Mouse (Mus musculus) liver, adult 2 months (tissue): ENCODE results near the gene Sox5. TPM values are rescaled to one million over a fixed set of nuclear protein-coding genes. Genes with fewer than 3 reads are reported as not detected.

Experiments
- DNase-seq: peaks from one replicate; pipeline ENCODE4 v3.0.0-alpha.2; 2011; ENCODE audit warnings: low read depth, low spot score; ENCODE audit errors: extremely low read depth
- H3K27ac ChIP-seq: fragments of 200-500 bp; replicated peaks from 2 replicates; pipeline ENCODE4 v1.5.1; 2012; ENCODE audit warnings: low read depth, mild to moderate bottlenecking, control low read depth, inconsistent platforms, low read length; ENCODE audit not compliant: insufficient read depth
- H3K27me3 ChIP-seq: fragments of 200-500 bp; 2 replicates; pipeline ENCODE4 v1.6.1; 2012; ENCODE audit warnings: mild to moderate bottlenecking, moderate library complexity, low read length, inconsistent platforms; ENCODE audit not compliant: control insufficient read depth, insufficient read depth
- H3K36me3 ChIP-seq: fragments of 200-500 bp; 2 replicates; pipeline ENCODE4 v1.6.1; 2012; ENCODE audit warnings: low read length, inconsistent platforms; ENCODE audit not compliant: control insufficient read depth, insufficient read depth
- H3K4me1 ChIP-seq: fragments of 200-500 bp; 2 replicates; pipeline ENCODE4 v1.6.1; 2011; ENCODE audit warnings: low read length; ENCODE audit not compliant: control insufficient read depth, insufficient read depth
- H3K4me3 ChIP-seq: fragments of 200-500 bp; 2 replicates; pipeline ENCODE4 v1.5.1; 2011; ENCODE audit warnings: low read depth, mild to moderate bottlenecking, control low read depth, low read length, moderate library complexity; ENCODE audit not compliant: insufficient read depth
- H3K79me2 ChIP-seq: fragments of 200-500 bp; 2 replicates; pipeline ENCODE4 v1.6.1; 2012; ENCODE audit warnings: inconsistent platforms, mild to moderate bottlenecking, low read length, moderate library complexity; ENCODE audit not compliant: control insufficient read depth, insufficient read depth
- H3K9ac ChIP-seq: fragments of 200-500 bp; 2 replicates; pipeline ENCODE4 v1.6.1; 2012; ENCODE audit warnings: low read depth, mild to moderate bottlenecking, control low read depth, inconsistent platforms, low read length
- CTCF ChIP-seq: fragments of 200-500 bp; IDR thresholded peaks from 2 replicates; pipeline ENCODE4 v1.5.1; 2011; ENCODE audit warnings: low read depth, low read length, control low read depth
- POLR2A ChIP-seq: fragments of 200-500 bp; IDR thresholded peaks from 2 replicates; pipeline ENCODE4 v1.6.1; 2011; ENCODE audit warnings: low read length, control low read depth; ENCODE audit not compliant: insufficient read depth; ENCODE audit errors: extremely low read depth
- WGBS: fragments of 180-500 bp; shearing (Covaris S2); methylation state at CpG from one replicate; pipeline ENCODE4 v1.1.7; 2018; 5-methylcytosine and 5-hydroxymethylcytosine counted together
- polyA plus RNA-seq: library from polyadenylated mRNA; depleted of rRNA; stranded (reverse); fragments of >200 nt; gene quantifications from 2 replicates; pipeline ENCODE4 v1.2.3, GENCODE M21; 2012
- total RNA-seq: library from RNA; depleted of rRNA; stranded (reverse); fragments of >200 nt; gene quantifications from 2 replicates; pipeline ENCODE4 v1.2.3, GENCODE M21; 2014

The Sox5 gene
- total and polyA plus RNA-seq, 2 experiments: 7.5 to 31.6 TPM

GRCm38 (mm10) chr6:143788446-143788845, 993.3 kb downstream of the Sox5 start:
- Histone ChIP-seq H3K79me2 (no peaks in the 10 kb centered on the region), H3K4me1 (no peaks in the 10 kb centered on the region), H3K36me3 (no peaks in the 10 kb centered on the region), H3K9ac (no peak overlapping the region), H3K27ac (no peak overlapping the region), H3K4me3 (no peak overlapping the region), H3K27me3 (no peaks in the 10 kb centered on the region)
- DNase-seq: no peak
- WGBS: 88% methylated on average over 2 of the region's 2 CpGs
- TF ChIP-seq POLR2A: no peak
- no peak for TF ChIP-seq CTCF

DNA sequence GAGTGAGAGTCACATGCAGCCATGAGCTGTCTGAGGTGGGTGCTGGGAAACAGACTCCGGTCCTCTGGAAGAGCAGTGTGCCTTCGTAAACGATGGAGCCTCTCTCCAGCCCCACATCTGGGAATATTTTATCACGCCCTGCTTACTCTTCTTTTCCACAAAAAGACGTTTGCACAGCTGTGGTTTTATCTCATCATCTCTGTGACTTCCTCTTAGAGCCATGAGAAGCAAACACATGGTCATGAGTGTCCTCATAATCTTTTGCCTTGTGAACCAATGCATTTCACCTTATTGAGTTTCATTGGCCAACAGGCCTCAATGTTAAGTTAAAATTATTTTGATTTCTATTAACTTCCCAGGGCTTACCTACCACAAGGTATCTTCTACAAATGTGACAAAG, 994.4 kb downstream of the Sox5 start:
- Histone ChIP-seq H3K27ac (no peak overlapping the region), H3K4me1 (no peaks in the 10 kb centered on the region), H3K79me2 (no peaks in the 10 kb centered on the region), H3K36me3 (no peaks in the 10 kb centered on the region), H3K27me3 (no peaks in the 10 kb centered on the region), H3K4me3 (no peak overlapping the region), H3K9ac (no peak overlapping the region)
- no peak for TF ChIP-seq CTCF
- TF ChIP-seq POLR2A: no peak
- DNase-seq: no peak
- 82% methylated on average over 5 of the region's 5 CpGs for WGBS

- 75% methylated on average over 4 of the region's 4 CpGs for WGBS
- TF ChIP-seq POLR2A (no peak), CTCF (no peak)
- DNase-seq: no peak
- no peak overlapping the region for H3K27ac ChIP-seq
- no peak overlapping the region for H3K9ac ChIP-seq
- H3K36me3 ChIP-seq: no peaks in the 10 kb centered on the region
- no peaks in the 10 kb centered on the region for H3K4me1 ChIP-seq
- H3K4me3 ChIP-seq: no peak overlapping the region
- H3K79me2 ChIP-seq: no peaks in the 10 kb centered on the region
- H3K27me3 ChIP-seq: no peaks in the 10 kb centered on the region
Measured at GRCm38 (mm10) chr6:143785685-143786084, 996.1 kb downstream of the Sox5 start.
